Mouse (Mus musculus): ENCODE results near the gene Oas1a. TPM values are rescaled to one million over a fixed set of nuclear protein-coding genes. Genes with fewer than 3 reads are reported as not detected.

The Oas1a gene
- 8.8 and 12.8 TPM in 2 replicates for polyA plus RNA-seq (2012; rRNA removed; ENCODE audit: low replicate concordance)

DNA sequence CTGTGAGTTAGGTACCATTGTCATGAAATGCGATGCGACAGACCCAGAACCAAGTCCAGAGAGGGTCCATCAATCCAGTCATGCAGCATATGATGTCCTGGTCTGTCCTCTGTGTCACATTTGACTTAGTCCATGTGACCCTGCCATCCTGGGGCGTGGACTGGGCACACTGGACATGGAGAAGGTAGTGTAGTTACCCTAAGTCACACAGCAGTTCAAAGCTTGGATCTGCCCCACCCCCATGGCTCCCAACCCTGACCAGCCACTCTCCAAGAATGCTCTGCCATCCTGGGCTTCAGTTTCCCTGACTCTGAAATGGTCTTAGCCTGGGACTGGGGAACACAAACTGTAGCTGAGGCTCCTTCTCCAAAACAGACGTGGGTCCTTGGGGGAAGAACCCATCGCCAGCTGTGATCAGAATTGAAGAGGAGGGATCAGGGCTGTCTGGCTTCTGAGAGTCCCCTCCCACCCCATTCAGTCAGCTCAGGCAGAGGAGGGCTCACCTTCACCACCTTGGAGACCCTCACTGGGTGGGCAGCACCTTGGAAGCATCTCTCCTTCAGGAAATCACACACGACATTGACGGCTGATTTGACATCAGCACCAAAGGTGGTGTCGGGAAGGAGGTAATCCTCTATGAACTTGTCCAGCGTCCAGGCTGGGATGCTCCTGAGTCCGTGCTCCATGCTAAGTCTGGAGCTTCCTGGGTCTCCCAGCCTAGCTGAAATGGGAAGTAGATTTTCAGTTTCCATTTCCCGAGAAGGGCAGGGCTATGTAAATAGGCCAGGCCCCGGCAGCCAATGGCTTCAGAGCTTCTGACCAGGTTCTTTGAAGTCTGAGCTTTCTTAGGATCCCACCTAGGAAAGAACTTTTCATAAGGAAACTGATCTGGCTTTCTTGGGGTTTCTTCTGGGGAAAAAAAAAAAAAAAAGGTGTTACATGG, at the start of gene Oas1a:
TSS of gene Oas1a (minus strand) at position 731 of the 943 bp plus-strand sequence.

DNA sequence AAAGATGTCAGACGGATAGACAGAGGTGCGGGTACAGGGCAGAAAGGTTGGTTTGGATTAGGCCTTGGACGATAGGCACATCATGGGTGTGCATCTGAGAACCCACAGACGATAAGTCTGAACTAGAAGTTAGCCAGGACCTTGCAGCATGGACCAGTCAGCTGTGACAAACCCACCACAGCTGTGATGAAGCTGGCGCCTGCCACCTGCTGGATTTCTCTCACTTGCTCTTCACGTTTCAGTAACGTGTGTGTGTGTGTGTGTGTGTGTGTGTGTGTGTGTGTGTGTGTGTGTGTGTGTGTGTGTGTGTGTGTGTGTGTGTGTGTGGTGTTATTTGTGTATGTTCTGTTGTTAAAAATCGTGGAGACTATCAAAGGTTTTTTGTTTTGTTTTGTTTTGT, 6.9 kb upstream of the Oas1a start, which contains the start of gene Oas1d:
TSS of gene Oas1d (plus strand) at position 333 of the 400 bp plus-strand sequence.

DNA sequence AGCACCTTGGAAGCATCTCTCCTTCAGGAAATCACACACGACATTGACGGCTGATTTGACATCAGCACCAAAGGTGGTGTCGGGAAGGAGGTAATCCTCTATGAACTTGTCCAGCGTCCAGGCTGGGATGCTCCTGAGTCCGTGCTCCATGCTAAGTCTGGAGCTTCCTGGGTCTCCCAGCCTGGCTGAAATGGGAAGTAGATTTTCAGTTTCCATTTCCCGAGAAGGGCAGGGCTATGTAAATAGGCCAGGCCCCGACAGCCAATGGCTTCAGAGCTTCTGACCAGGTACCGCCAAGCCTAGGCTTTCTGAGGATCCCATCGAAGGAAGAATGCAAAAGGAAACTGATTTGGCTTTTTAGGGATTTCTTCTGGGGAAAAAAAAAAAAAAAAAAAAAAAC, 19.9 kb downstream of the Oas1a start, which contains the start of gene Oas1g:
TSS of gene Oas1g (minus strand) at position 201 of the 400 bp plus-strand sequence.

DNA sequence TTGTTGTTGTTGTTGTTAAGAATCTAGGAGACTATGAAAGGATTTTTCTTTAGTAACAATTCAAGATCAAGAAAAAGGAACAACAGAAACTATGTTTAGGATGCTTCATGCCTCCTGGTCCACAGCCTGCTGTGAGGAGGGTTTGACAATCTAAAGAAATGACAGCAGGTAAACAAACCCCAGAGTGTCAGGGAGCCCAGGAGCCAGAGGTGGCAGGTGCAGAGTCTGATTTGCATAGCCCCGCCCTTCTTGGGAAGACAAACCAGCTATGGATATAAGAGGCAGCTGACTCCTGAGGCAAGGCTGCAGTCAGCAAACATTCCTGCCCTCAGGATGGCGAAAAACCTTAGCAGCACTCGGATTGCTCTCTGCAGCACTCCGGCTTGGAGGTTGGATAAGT, 46.2 kb downstream of the Oas1a start, which contains the start of gene Oas1h:
TSS of gene Oas1h (plus strand) at position 301 of the 400 bp plus-strand sequence.

DNA sequence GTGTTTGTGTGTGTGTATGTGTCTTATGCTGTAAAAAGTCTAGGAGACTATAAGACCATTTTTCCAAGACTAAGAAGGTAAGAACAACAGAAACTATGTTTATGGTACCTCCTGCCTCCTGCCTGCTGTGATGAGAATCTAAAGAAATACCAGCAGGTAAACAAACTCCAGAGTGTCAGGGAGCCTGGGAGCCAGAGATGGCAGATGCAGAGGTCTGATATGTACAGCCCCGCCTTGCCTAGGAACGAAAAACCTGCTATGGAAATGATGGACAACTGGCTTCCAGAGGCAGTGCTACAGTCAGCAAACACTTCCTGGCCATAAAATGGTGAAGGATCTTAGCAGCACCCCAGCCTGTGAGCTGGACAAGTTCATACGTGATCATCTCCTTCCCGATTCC, 60.3 kb downstream of the Oas1a start, which contains the start of gene Oas1f:
TSS of gene Oas1f (plus strand) at position 301 of the 400 bp plus-strand sequence.

Other genes with a start within 250 kb of the Oas1a start
- 33.2 and 71.3 TPM in 2 replicates for gene Dtx1, start 195.6 kb downstream of the Oas1a start, polyA plus RNA-seq (2012; rRNA removed; ENCODE audit: low replicate concordance)
- gene Oas2, start 157.7 kb downstream of the Oas1a start, polyA plus RNA-seq (2012; rRNA removed; ENCODE audit: low replicate concordance), result 16.2 and 35.6 TPM in 2 replicates
- 6.4 and 7.7 TPM in 2 replicates for gene Oas3, start 129.9 kb downstream of the Oas1a start, polyA plus RNA-seq (2012; rRNA removed; ENCODE audit: low replicate concordance)
- gene Oas1e, start 112.0 kb downstream of the Oas1a start, polyA plus RNA-seq (2012; rRNA removed; ENCODE audit: low replicate concordance), result not detected in 2 replicates
- gene Oas1c, start 95.0 kb downstream of the Oas1a start, polyA plus RNA-seq (2012; rRNA removed; ENCODE audit: low replicate concordance), result 3.6 and 5.2 TPM in 2 replicates
- gene Oas1f, start 60.2 kb downstream of the Oas1a start, polyA plus RNA-seq (2012; rRNA removed; ENCODE audit: low replicate concordance), result 0.20 and 1.3 TPM in 2 replicates
- not detected in 2 replicates for gene Oas1h, start 46.1 kb downstream of the Oas1a start, polyA plus RNA-seq (2012; rRNA removed; ENCODE audit: low replicate concordance)
- gene Oas1g, start 19.9 kb downstream of the Oas1a start, polyA plus RNA-seq (2012; rRNA removed; ENCODE audit: low replicate concordance), result 3.5 and 4.9 TPM in 2 replicates
- not detected in 2 replicates for gene Oas1d, start 7.0 kb upstream of the Oas1a start, polyA plus RNA-seq (2012; rRNA removed; ENCODE audit: low replicate concordance)
- gene Rph3a, start 102.6 kb upstream of the Oas1a start, polyA plus RNA-seq (2012; rRNA removed; ENCODE audit: low replicate concordance), result 0.04 TPM in 1 of 2 replicates, not detected in the other